Mouse (Mus musculus) limb, embryonic 14.5 days (tissue): ENCODE measurements at regions not wholly inside any gene's neighbourhood (a gene's known extent, or its start where the extent isn't known, plus 50 kb on each side); places are given as distances from the start of the nearest gene placed in this dataset.
A peak's percentile ranks its signal among the peaks of the same experiment; 100 is the strongest.

ENCODE experiments used
- ATAC-seq: fragments of 200-750 bp; cut with Nextera tagmentation; 2 replicates; pipeline ENCODE4 v1.8.0; 2017; ENCODE audit warnings: low read depth, moderate number of reproducible peaks, moderate TSS enrichment; ENCODE audit not compliant: low FRiP score
- DNase-seq: peaks from one replicate; pipeline ENCODE4 v3.0.0-alpha.2; 2015; ENCODE audit warnings: low spot score
- H3K27ac ChIP-seq: fragments of 300-500 bp; sonication (generic); replicated peaks from 2 replicates; pipeline ENCODE4 v1.5.1; 2014; ENCODE audit warnings: low read depth, mild to moderate bottlenecking, low read length, moderate library complexity, mixed read lengths
- H3K27me3 ChIP-seq: fragments of 300-500 bp; sonication (generic); 2 replicates; pipeline ENCODE4 v1.6.1; 2014; ENCODE audit warnings: low read length, mixed read lengths; ENCODE audit not compliant: control insufficient read depth, insufficient read depth
- H3K36me3 ChIP-seq: fragments of 300-500 bp; sonication (generic); 2 replicates; pipeline ENCODE4 v1.6.1; 2014; ENCODE audit warnings: mild to moderate bottlenecking, low read length, moderate library complexity, mixed read lengths; ENCODE audit not compliant: control insufficient read depth, insufficient read depth
- H3K4me1 ChIP-seq: fragments of 300-500 bp; sonication (generic); 2 replicates; pipeline ENCODE4 v1.6.1; 2014; ENCODE audit warnings: antibody characterized with exemption, low read length, mixed read lengths; ENCODE audit not compliant: control insufficient read depth, insufficient read depth
- H3K4me2 ChIP-seq: fragments of 300-500 bp; sonication (generic); replicated peaks from 2 replicates; pipeline ENCODE4 v1.6.1; 2014; ENCODE audit warnings: low read depth, mild to moderate bottlenecking, low read length, moderate library complexity; ENCODE audit not compliant: severe bottlenecking
- H3K4me3 ChIP-seq: fragments of 300-500 bp; sonication (generic); replicated peaks from 2 replicates; pipeline ENCODE4 v1.5.1; 2014; ENCODE audit warnings: low read length
- H3K9ac ChIP-seq: fragments of 300-500 bp; sonication (generic); 2 replicates; pipeline ENCODE4 v1.6.1; 2014; ENCODE audit warnings: mild to moderate bottlenecking, low read depth, low read length, moderate library complexity; ENCODE audit not compliant: severe bottlenecking
- H3K9me3 ChIP-seq: fragments of 300-500 bp; sonication (generic); 2 replicates; pipeline ENCODE4 v1.6.1; 2016; ENCODE audit warnings: low read length; ENCODE audit not compliant: control insufficient read depth
- POLR2A ChIP-seq: fragments of 200-500 bp; IDR thresholded peaks from 2 replicates; pipeline ENCODE4 v1.8.0; 2012; ENCODE audit warnings: inconsistent platforms, mild to moderate bottlenecking, moderate library complexity, borderline replicate concordance; ENCODE audit not compliant: insufficient read depth, insufficient read length; ENCODE audit errors: extremely low read depth
- WGBS: fragments of 180-500 bp; shearing (Covaris S2); extraction: QIAGEN DNeasy Blood & Tissue Kit; methylation state at CpG from one replicate; pipeline ENCODE4 v1.1.7; 2014; 5-methylcytosine and 5-hydroxymethylcytosine counted together

DNA sequence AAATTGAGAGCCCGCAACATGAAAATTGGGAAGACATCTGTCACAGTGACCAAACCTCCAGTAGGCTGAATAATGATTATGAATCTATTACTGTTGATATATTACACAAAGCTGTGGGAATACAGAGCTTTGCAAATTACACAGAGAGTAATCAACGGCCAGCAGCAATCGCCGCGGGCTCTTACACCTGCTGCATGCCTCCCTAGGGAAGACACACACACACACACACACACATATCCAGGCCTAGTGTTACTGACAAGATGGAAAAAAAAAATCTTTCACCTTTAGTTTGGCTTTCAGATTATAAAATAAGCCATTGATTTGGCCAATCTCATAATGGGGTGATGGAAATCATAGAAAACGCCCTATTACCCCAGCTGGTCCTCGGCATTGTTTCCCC, 327.4 kb downstream of the Btg1 start:
- Histone ChIP-seq H3K9me3 (0 out of 2 replicates have a peak, but pooled peaks cover 4% of the 10 kb centered on the region), H3K9ac (no peak overlapping the region), H3K4me2 (no peak overlapping the region), H3K4me3 (no peak overlapping the region), H3K36me3 (no peaks in the 10 kb centered on the region), H3K4me1 (no peaks in the 10 kb centered on the region), H3K27ac (no peak overlapping the region), H3K27me3 (no peaks in the 10 kb centered on the region)
- no peak for TF ChIP-seq POLR2A
- DNase-seq = no peak
- 96% methylated on average over 7 of the region's 7 CpGs for WGBS
- no peak for ATAC-seq

- H3K27me3 ChIP-seq = no peaks in the 10 kb centered on the region
- H3K4me3 ChIP-seq = no peak overlapping the region
- ATAC-seq = no peak
- no peaks in the 10 kb centered on the region for H3K9me3 ChIP-seq
- WGBS = 87% methylated on average over 3 of the region's 3 CpGs
- no peak overlapping the region for H3K4me2 ChIP-seq
- H3K27ac ChIP-seq = no peak overlapping the region
- no peaks in the 10 kb centered on the region for H3K4me1 ChIP-seq
- no peak for DNase-seq
- TF ChIP-seq POLR2A = no peak
- no peak overlapping the region for H3K9ac ChIP-seq
- no peaks in the 10 kb centered on the region for H3K36me3 ChIP-seq
Measured at GRCm38 (mm10) chr10:96947971-96948370, 331.2 kb downstream of the Btg1 start.

GRCm38 (mm10) chr10:96948871-96949270, 332.1 kb downstream of the Btg1 start:
- no peaks in the 10 kb centered on the region for H3K9me3 ChIP-seq
- H3K36me3 ChIP-seq = no peaks in the 10 kb centered on the region
- ATAC-seq (no peak), DNase-seq (peak; percentile 42)
- no peak overlapping the region for H3K4me3 ChIP-seq
- H3K27me3 ChIP-seq = no peaks in the 10 kb centered on the region
- TF ChIP-seq POLR2A = no peak
- no peaks in the 10 kb centered on the region for H3K4me1 ChIP-seq
- H3K27ac ChIP-seq = no peak overlapping the region
- WGBS = 51% methylated on average over 2 of the region's 2 CpGs
- no peak overlapping the region for H3K9ac ChIP-seq
- H3K4me2 ChIP-seq = no peak overlapping the region

DNA sequence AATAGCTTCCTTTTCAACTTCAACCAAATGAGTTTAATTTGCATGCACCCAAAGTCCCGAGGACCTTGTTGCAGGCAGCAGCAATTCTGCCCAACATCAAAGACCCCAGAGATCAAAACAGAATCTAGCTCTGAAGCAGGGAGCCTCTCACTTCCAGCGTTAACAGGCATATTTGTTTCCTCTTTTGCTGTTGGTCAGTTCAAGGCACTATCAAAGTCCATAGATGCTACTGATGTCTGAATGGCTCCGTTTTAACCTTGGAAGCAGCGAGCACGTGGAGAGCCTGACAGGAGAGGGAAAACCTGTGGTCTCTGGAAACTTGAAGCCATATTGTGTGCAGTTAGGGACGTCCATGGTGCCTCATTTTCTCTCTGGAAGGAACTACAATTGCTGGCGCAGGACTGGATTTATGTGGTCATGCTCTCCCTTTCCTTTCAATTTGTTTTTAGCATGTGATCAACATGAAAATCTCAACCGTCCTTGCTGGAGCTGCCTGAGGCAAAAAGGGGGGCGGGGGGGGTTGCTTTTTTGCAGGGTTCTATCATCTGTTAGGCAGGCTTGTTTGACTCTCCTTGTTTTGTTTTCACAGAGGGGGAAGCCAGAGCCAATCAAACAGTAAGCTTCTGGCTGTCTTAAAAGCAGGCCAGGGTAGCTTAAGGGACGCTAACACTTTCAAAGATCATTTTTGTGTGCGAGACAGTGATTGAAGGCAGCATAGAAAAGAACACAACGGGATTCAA, 338.4 kb downstream of the Btg1 start:
- no peak overlapping the region for H3K27ac ChIP-seq
- DNase-seq (peak; percentile 3), ATAC-seq (0 out of 2 replicates have a peak, but pooled peaks have one; percentile 19)
- H3K4me1 ChIP-seq = peaks cover 19% of the 10 kb centered on the region
- no peak for TF ChIP-seq POLR2A
- H3K4me3 ChIP-seq = no peak overlapping the region
- H3K27me3 ChIP-seq = no peaks in the 10 kb centered on the region
- no peaks in the 10 kb centered on the region for H3K36me3 ChIP-seq
- H3K9ac ChIP-seq = 0 out of 2 replicates have a peak overlapping the region, but pooled peaks have one; percentile 3
- peak overlapping the region; percentile 9; the same call in 1 of the 2 replicates for H3K4me2 ChIP-seq
- WGBS = 17% methylated on average over 12 of the region's 12 CpGs
- no peaks in the 10 kb centered on the region for H3K9me3 ChIP-seq

GRCm38 (mm10) chr10:96955776-96956448, 339.1 kb downstream of the Btg1 start:
- ATAC-seq = no peak
- Histone ChIP-seq H3K27me3 (no peaks in the 10 kb centered on the region), H3K36me3 (no peaks in the 10 kb centered on the region), H3K9me3 (no peaks in the 10 kb centered on the region), H3K4me1 (peaks cover 19% of the 10 kb centered on the region), H3K4me2 (peak overlapping the region; percentile 9; the same call in 1 of the 2 replicates), H3K4me3 (no peak overlapping the region), H3K9ac (0 out of 2 replicates have a peak overlapping the region, but pooled peaks have one; percentile 3), H3K27ac (no peak overlapping the region)
- no peak for DNase-seq
- WGBS = 28% methylated on average over 16 of the region's 16 CpGs
- no peak for TF ChIP-seq POLR2A
